Mouse (Mus musculus) spleen, embryonic (tissue): ENCODE measurements around the gene Il13ra2.
"Not testable (repeated sequence)": the region's sequence is repeated elsewhere in the genome, so short reads cannot be mapped to it uniquely, and the experiment has no call there.

Experiments
- CTCF ChIA-PET: fragments of 350-600 bp; sonication (Branson Sonifier 250); formaldehyde crosslinking; loops from one replicate; lab custom pipeline; 2022; lab: Charles Lee

Gene Il13ra2

GRCm38 (mm10) chrX:147429129-147429528 is at the start of gene Il13ra2:
Gene Il13ra2, minus strand, starts transcription at chrX:147429192.
- CTCF ChIA-PET = no interaction called here

DNA sequence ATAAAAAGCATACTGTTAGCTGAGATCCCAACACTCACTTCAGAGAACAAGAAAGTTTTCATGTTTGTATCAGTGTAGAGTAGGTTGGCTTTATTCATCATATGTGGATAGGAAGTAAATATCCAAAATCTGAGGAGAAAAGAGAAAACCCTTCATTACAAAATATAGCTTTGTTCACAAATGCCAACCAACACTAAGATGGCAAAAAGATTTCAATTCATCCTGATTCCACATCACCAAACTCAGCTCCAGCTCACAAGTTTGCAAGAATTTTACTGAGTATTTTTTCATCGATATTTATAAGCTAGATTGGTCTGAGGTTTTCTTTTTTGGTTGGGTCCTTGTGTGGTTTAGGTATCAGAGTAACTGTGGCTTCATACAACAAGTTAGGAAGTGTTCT is 24.6 kb upstream of the Il13ra2 start, which contains the start of gene Vmn1r239-ps:
TSS of gene Vmn1r239-ps (minus strand) at position 101 of the 400 bp plus-strand sequence.
- CTCF ChIA-PET = not testable (repeated sequence)

GRCm38 (mm10) chrX:147443386-147443785 is 14.4 kb upstream of the Il13ra2 start:
- CTCF ChIA-PET = no interaction called here

DNA sequence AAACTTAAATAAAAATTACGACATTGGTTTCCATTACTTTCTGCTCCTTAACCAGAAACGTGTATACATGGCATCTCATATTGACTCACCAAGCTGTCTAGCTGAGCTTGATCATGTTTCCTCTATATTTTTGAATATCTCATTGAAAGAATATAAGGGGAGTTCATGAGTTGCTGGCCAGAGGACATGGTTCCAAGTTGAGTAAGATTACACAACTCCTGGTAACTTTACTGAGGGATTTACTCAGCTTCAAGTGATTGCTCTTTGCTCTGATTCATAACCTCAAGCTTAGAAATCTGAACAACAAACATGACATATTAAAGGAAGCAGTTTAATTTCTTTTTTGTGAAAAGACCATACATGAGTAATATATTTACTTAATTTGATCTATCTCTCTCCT is 6.4 kb upstream of the Il13ra2 start:
- CTCF ChIA-PET = no interaction called here

GRCm38 (mm10) chrX:147429753-147430152 is 761 bp upstream of the Il13ra2 start:
- CTCF ChIA-PET = no interaction called here

GRCm38 (mm10) chrX:147393446-147393845 is 35.5 kb downstream of the Il13ra2 start:
- CTCF ChIA-PET = no interaction called here

GRCm38 (mm10) chrX:147349167-147349566 is 79.8 kb downstream of the Il13ra2 start:
- CTCF ChIA-PET = no interaction called here
